Mouse (Mus musculus): Measurements from ENCODE around the gene Lmod3. TPM values are rescaled to one million over a fixed set of nuclear protein-coding genes. Genes with fewer than 3 reads are reported as not detected.

Lmod3 gene
- polyA plus RNA-seq, 1 experiment = 0.10 TPM

- no peak for TF ChIP-seq POLR2A (IDR thresholded peaks at IDR 0.05; ENCODE audit: control insufficient read depth, low read depth, low read length)
- TF ChIP-seq CTCF (IDR thresholded peaks at IDR 0.05; ENCODE audit: control insufficient read depth, insufficient read depth, insufficient replicate concordance, low read depth, low read length) = no peak
- H3K4me3 ChIP-seq (ENCODE audit: control insufficient read depth, low read depth, low read length) = no peak overlapping the region
- no peaks in the 10 kb centered on the region for H3K27me3 ChIP-seq (ENCODE audit: control insufficient read depth, insufficient read depth, low read length)
- no peak overlapping the region for H3K27ac ChIP-seq (ENCODE audit: control insufficient read depth, insufficient read depth, low read depth, low read length)
- no peaks in the 10 kb centered on the region for H3K36me3 ChIP-seq (ENCODE audit: control insufficient read depth, insufficient read depth, low read length)
- H3K4me1 ChIP-seq (ENCODE audit: control insufficient read depth, insufficient read depth, low read length) = no peaks in the 10 kb centered on the region
Observed at GRCm38 (mm10) chr6:97293667-97294569, 41.4 kb upstream of the Lmod3 start.

GRCm38 (mm10) chr6:97292894-97293293 is 40.3 kb upstream of the Lmod3 start:
- Histone ChIP-seq H3K4me3 (ENCODE audit: control insufficient read depth, low read depth, low read length) (no peak overlapping the region), H3K27ac (ENCODE audit: control insufficient read depth, insufficient read depth, low read depth, low read length) (no peak overlapping the region), H3K36me3 (ENCODE audit: control insufficient read depth, insufficient read depth, low read length) (no peaks in the 10 kb centered on the region), H3K27me3 (ENCODE audit: control insufficient read depth, insufficient read depth, low read length) (no peaks in the 10 kb centered on the region), H3K4me1 (ENCODE audit: control insufficient read depth, insufficient read depth, low read length) (no peaks in the 10 kb centered on the region)
- TF ChIP-seq CTCF (IDR thresholded peaks at IDR 0.05; ENCODE audit: control insufficient read depth, insufficient read depth, insufficient replicate concordance, low read depth, low read length) (no peak), POLR2A (IDR thresholded peaks at IDR 0.05; ENCODE audit: control insufficient read depth, low read depth, low read length) (no peak)

GRCm38 (mm10) chr6:97292096-97292495 is 39.5 kb upstream of the Lmod3 start:
- Histone ChIP-seq H3K4me1 (ENCODE audit: control insufficient read depth, insufficient read depth, low read length) (no peaks in the 10 kb centered on the region), H3K36me3 (ENCODE audit: control insufficient read depth, insufficient read depth, low read length) (no peaks in the 10 kb centered on the region), H3K4me3 (ENCODE audit: control insufficient read depth, low read depth, low read length) (no peak overlapping the region), H3K27ac (ENCODE audit: control insufficient read depth, insufficient read depth, low read depth, low read length) (no peak overlapping the region), H3K27me3 (ENCODE audit: control insufficient read depth, insufficient read depth, low read length) (no peaks in the 10 kb centered on the region)
- TF ChIP-seq POLR2A (IDR thresholded peaks at IDR 0.05; ENCODE audit: control insufficient read depth, low read depth, low read length) (no peak), CTCF (IDR thresholded peaks at IDR 0.05; ENCODE audit: control insufficient read depth, insufficient read depth, insufficient replicate concordance, low read depth, low read length) (no peak)

GRCm38 (mm10) chr6:97291159-97291908 is 38.8 kb upstream of the Lmod3 start:
- H3K4me3 ChIP-seq (ENCODE audit: control insufficient read depth, low read depth, low read length) = no peak overlapping the region
- no peaks in the 10 kb centered on the region for H3K36me3 ChIP-seq (ENCODE audit: control insufficient read depth, insufficient read depth, low read length)
- H3K27ac ChIP-seq (ENCODE audit: control insufficient read depth, insufficient read depth, low read depth, low read length) = no peak overlapping the region
- H3K4me1 ChIP-seq (ENCODE audit: control insufficient read depth, insufficient read depth, low read length) = no peaks in the 10 kb centered on the region
- no peaks in the 10 kb centered on the region for H3K27me3 ChIP-seq (ENCODE audit: control insufficient read depth, insufficient read depth, low read length)
- TF ChIP-seq POLR2A (IDR thresholded peaks at IDR 0.05; ENCODE audit: control insufficient read depth, low read depth, low read length) (no peak), CTCF (IDR thresholded peaks at IDR 0.05; ENCODE audit: control insufficient read depth, insufficient read depth, insufficient replicate concordance, low read depth, low read length) (no peak)

GRCm38 (mm10) chr6:97290687-97291086 is 38.1 kb upstream of the Lmod3 start:
- Histone ChIP-seq H3K4me1 (ENCODE audit: control insufficient read depth, insufficient read depth, low read length) (no peaks in the 10 kb centered on the region), H3K36me3 (ENCODE audit: control insufficient read depth, insufficient read depth, low read length) (no peaks in the 10 kb centered on the region)

GRCm38 (mm10) chr6:97289838-97290237 is 37.3 kb upstream of the Lmod3 start:
- no peaks in the 10 kb centered on the region for H3K36me3 ChIP-seq (ENCODE audit: control insufficient read depth, insufficient read depth, low read length)
- no peaks in the 10 kb centered on the region for H3K4me1 ChIP-seq (ENCODE audit: control insufficient read depth, insufficient read depth, low read length)
- no peaks in the 10 kb centered on the region for H3K27me3 ChIP-seq (ENCODE audit: control insufficient read depth, insufficient read depth, low read length)
- H3K27ac ChIP-seq (ENCODE audit: control insufficient read depth, insufficient read depth, low read depth, low read length) = no peak overlapping the region
- TF ChIP-seq POLR2A (IDR thresholded peaks at IDR 0.05; ENCODE audit: control insufficient read depth, low read depth, low read length) (no peak), CTCF (IDR thresholded peaks at IDR 0.05; ENCODE audit: control insufficient read depth, insufficient read depth, insufficient replicate concordance, low read depth, low read length) (no peak)
- no peak overlapping the region for H3K4me3 ChIP-seq (ENCODE audit: control insufficient read depth, low read depth, low read length)

More at GRCm38 (mm10) chr6:97290687-97291086, 38.1 kb upstream of the Lmod3 start:
- Histone ChIP-seq H3K4me3 (ENCODE audit: control insufficient read depth, low read depth, low read length) (no peak overlapping the region), H3K27ac (ENCODE audit: control insufficient read depth, insufficient read depth, low read depth, low read length) (no peak overlapping the region), H3K27me3 (ENCODE audit: control insufficient read depth, insufficient read depth, low read length) (no peaks in the 10 kb centered on the region)
- TF ChIP-seq POLR2A (IDR thresholded peaks at IDR 0.05; ENCODE audit: control insufficient read depth, low read depth, low read length) (no peak), CTCF (IDR thresholded peaks at IDR 0.05; ENCODE audit: control insufficient read depth, insufficient read depth, insufficient replicate concordance, low read depth, low read length) (no peak)

- Histone ChIP-seq H3K27ac (ENCODE audit: control insufficient read depth, insufficient read depth, low read depth, low read length) (no peak overlapping the region), H3K4me3 (ENCODE audit: control insufficient read depth, low read depth, low read length) (no peak overlapping the region), H3K27me3 (ENCODE audit: control insufficient read depth, insufficient read depth, low read length) (no peaks in the 10 kb centered on the region), H3K36me3 (ENCODE audit: control insufficient read depth, insufficient read depth, low read length) (no peaks in the 10 kb centered on the region), H3K4me1 (ENCODE audit: control insufficient read depth, insufficient read depth, low read length) (no peaks in the 10 kb centered on the region)
- TF ChIP-seq CTCF (IDR thresholded peaks at IDR 0.05; ENCODE audit: control insufficient read depth, insufficient read depth, insufficient replicate concordance, low read depth, low read length) = no peak
- TF ChIP-seq POLR2A (IDR thresholded peaks at IDR 0.05; ENCODE audit: control insufficient read depth, low read depth, low read length) = no peak
Observed at GRCm38 (mm10) chr6:97289316-97289820, 36.8 kb upstream of the Lmod3 start.
